Mouse (Mus musculus): Measurements from ENCODE around the gene Slc25a17. TPM values are rescaled to one million over a fixed set of nuclear protein-coding genes. Genes with fewer than 3 reads are reported as not detected.

Gene Slc25a17
- total RNA-seq, 1 experiment from 2014 or later, result 139 TPM

GRCm38 (mm10) chr15:81301193-81302070, 59.2 kb downstream of the Slc25a17 start:
- DNase-seq, result peak; percentile 52

DNA sequence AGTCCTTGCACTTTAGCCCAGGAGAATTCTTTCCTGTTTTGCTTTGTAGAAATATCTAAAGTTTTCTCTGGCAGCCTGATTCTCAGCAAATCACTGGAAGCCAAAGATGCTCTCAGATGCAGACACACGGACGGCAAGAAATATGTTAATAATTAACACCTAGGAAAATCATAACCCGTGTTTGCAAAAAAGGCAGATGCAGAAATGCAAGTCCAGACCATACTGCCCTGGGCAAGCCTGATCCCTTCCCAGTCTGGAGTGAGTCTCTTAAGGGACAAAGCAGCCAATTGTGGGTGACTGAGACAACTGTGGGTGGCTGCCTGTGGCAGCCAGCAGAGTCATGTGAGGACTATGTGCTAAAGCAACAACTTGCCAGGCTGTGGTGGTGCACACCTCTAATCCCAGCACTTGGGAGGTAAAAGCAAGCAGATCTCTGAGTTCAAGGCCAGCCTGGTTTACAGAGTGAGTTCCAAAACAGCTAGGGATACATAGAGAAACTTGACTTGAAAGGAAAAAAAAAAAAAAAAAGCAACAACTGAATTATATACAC, 60.0 kb downstream of the Slc25a17 start:
- no peak for DNase-seq

DNA sequence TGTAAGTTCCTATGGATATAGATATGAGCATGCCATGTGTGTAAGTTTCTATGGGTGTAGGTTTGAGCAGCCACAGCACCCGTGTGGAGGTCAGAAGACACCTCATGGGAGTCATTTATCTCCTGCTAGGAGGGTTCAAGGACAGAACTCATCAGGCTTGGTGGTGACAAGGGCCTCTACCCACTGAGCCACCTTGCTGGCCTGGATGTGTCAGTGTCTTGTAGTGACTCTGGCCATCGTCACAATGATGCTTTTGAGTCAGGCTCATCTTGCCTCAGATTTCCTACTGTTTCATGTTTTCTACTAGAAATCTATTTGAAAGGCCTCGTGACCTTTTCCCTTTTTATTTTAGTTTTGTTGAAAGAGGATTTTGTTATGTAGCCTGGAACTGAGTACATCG, 61.1 kb downstream of the Slc25a17 start:
- peak; percentile 25 for DNase-seq

GRCm38 (mm10) chr15:81298213-81298612, 62.4 kb downstream of the Slc25a17 start:
- peak; percentile 21 for DNase-seq

DNA sequence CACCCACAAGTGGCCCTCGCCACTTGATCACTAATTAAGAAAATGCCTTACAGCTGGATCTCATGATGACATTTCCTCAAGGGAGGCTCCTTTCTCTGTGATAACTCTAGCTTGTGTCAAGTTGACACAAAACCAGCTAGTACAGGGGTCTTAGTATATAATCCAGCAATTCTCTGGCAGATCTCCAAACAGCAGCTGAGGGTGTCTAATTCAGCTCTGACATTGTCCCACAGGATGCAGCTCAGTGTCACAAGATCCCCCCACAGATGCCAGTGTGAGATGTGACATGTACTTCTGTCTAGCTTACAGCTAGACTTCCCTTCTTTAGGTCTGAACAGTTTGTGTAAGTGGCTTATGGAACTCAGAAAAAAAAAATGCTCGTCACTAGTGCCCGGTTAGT, 63.1 kb downstream of the Slc25a17 start:
- DNase-seq, result no peak

DNA sequence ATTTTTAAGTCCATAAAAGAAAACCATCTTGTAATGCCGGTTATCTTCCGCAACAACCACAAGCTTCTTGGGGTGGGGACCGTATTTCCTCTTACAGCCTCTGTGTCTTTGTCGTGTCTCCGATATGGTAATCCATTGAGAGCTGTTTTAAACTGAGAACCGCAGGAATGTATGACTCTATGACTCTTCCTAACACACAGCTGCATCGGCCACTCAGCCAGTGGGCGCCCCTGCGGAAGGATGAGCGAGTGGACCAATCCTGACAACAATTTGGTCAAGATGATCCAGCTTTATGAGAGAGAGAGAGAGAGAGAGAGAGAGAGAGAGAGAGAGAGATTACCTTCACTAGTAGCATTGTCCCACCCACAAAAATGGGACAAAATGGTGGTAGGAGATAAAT, 65.7 kb downstream of the Slc25a17 start:
- DNase-seq, result no peak

- no peak for DNase-seq
Observed at GRCm38 (mm10) chr15:81294386-81294785, 66.2 kb downstream of the Slc25a17 start.

- peak; percentile 36 for DNase-seq
Observed at GRCm38 (mm10) chr15:81290747-81291146, 69.9 kb downstream of the Slc25a17 start.

DNA sequence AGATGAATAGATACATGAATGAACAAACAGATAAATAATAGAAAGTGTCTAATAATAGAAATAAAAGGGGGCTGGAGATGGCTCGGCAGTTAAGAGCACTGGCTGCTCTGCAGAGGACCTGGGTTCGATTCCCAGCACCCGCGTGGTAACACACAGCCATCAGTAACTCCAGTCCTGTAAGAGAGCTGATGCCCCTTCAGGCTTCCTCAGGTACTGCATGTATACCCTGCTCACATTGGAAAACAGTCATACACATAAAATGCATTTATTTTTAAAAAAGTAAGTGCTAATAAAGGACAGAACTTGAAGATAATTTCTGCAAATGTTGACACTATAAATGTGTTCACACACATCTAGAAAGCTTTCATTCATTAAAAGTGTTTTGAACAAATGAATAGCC, 70.4 kb downstream of the Slc25a17 start:
- no peak for DNase-seq

DNA sequence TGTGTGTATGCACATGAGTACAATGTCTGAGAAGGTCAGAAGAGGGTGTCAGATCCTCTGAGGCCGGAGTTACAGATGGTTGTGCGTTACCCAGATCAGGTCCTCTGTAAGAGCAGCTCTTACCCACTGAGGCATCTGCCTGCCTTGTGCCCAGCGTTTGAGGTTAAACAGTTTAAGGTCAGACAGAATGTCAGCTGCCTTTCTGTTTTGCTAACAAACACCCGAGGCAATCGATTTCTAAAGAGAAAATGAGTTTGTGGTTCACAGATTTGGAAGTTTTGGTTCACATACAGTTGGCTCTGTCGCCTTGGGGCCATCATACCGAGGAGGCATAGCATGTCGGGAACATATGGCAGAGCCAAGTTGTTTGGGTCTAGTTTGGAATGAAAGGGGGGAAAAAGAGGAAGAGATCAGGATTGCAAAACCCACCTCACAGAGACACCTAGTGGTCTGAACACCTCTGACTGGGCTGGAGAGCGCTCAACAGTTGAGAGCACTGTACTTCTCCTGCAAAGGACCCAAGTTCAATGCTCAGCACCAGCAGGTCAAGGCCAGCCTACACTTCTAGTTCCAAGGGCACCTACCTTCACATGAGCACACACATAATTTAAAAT, 76.4 kb downstream of the Slc25a17 start:
- DNase-seq, result no peak

- peak; percentile 47 for DNase-seq
Observed at GRCm38 (mm10) chr15:81278699-81279098, 81.9 kb downstream of the Slc25a17 start.

GRCm38 (mm10) chr15:81277928-81278327, 82.7 kb downstream of the Slc25a17 start:
- peak; percentile 28 for DNase-seq

DNA sequence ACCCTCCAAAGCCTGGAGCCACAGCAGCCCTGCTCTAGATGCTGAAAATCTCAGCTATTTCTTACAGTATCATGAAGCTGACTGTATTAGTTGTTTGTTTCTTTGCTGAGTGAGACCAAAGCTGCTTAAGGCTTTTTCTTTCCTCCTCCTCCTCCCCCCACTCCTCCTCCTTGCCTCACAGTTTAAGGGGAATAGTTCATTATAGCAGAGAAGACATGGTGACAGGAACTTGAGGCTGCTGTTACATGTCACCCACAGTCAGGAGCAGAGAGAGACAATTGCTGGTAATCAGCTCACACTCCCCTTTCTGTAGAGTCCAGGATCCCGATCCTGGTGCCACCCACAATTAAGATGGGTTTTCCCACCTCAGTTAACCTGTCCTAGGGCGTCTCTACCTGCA, 87.3 kb downstream of the Slc25a17 start:
- DNase-seq, result no peak

DNA sequence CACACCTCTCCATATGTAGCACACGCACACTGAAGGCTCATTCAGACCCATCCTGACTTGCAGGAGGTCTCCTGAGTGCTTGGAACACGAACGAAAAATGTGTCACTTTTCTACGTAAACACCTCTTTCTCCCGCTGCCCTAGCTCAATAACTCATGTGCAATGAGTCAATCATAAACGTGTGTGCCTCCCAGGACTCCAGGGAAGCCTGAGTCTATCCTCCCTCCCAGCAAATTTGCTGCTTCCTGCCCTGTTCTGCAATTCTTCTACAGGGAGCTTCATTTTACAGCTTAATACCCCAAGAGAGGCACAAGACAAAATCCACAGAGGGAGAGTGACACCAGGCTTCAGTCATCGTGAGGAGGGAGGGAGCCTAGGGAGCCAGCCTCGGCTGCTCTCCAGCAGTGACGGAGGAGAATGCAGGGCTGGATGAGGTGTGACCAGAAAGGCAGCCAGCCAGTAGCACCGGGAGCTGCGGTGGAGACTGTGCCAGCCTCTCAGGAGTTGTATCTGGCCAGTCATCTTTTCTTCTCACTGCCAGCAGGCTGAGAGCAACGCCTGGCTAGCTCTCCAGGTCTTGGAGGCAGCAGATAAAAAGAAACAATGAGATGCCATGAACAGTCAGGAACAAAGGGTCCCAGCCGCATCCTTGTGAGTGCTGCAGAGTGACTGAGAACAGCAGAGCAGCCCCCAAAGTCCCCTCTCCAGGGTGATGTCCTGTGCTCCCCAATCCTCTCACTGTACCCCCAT, 88.1 kb downstream of the Slc25a17 start:
- peak; percentile 73 for DNase-seq

Other genes with a start within 250 kb of the Slc25a17 start
- gene Mrtfa, start 170.1 kb downstream of the Slc25a17 start, total RNA-seq (2021), result 23.4 and 32.1 TPM in 2 replicates
- gene Mchr1, start 125.3 kb downstream of the Slc25a17 start, total RNA-seq (2021), result 0.26 and 0.33 TPM in 2 replicates
- gene St13, start 39.3 kb upstream of the Slc25a17 start, total RNA-seq (2021), result 256 and 303 TPM in 2 replicates
- 21.6 and 29.2 TPM in 2 replicates for gene Xpnpep3, start 39.3 kb upstream of the Slc25a17 start, total RNA-seq (2021)
- gene Dnajb7, start 47.5 kb upstream of the Slc25a17 start, total RNA-seq (2021), result not detected in 2 replicates
- 118 and 119 TPM in 2 replicates for gene Rbx1, start 105.5 kb upstream of the Slc25a17 start, total RNA-seq (2021)
- gene Ep300, start 224.5 kb upstream of the Slc25a17 start, total RNA-seq (2021), result 68.0 and 79.0 TPM in 2 replicates